Mouse (Mus musculus) heart, embryonic 14.5 days (tissue): ENCODE data around the gene Mpg. TPM values are rescaled to one million over a fixed set of nuclear protein-coding genes. Genes with fewer than 3 reads are reported as not detected.
A peak's percentile ranks its signal among the peaks of the same experiment; 100 is the strongest.

Source experiments
- ATAC-seq: fragments of 200-750 bp; cut with Nextera tagmentation; 2 replicates; pipeline ENCODE4 v1.8.0; 2017; ENCODE audit warnings: low read depth, moderate TSS enrichment; ENCODE audit not compliant: insufficient number of reproducible peaks, insufficient read depth, low FRiP score
- H3K27ac ChIP-seq, 2 experiments: fragments of 200-500 bp in 1 of 2; fragments of 300-500 bp in 1 of 2; sonication (generic) in 1 of 2; replicated peaks in 1 of 2; 2 replicates each; pipeline ENCODE4 v1.5.1; 2012 to 2014; ENCODE audit warnings: low read depth in 2 of 2, low read length in 2 of 2, control low read depth in 1 of 2, mild to moderate bottlenecking in 1 of 2, mixed read lengths in 1 of 2; ENCODE audit not compliant: control insufficient read depth in 1 of 2, insufficient read depth in 1 of 2
- H3K27me3 ChIP-seq: fragments of 300-500 bp; sonication (generic); 2 replicates; pipeline ENCODE4 v1.6.1; 2014; ENCODE audit warnings: mild to moderate bottlenecking, low read length, control low read depth; ENCODE audit not compliant: control insufficient read depth, insufficient read depth
- H3K36me3 ChIP-seq: fragments of 300-500 bp; sonication (generic); 2 replicates; pipeline ENCODE4 v1.6.1; 2014; ENCODE audit warnings: mild to moderate bottlenecking, control low read depth, low read length, mixed read lengths; ENCODE audit not compliant: control insufficient read depth, insufficient read depth
- H3K4me1 ChIP-seq, 2 experiments: fragments of 200-500 bp in 1 of 2; fragments of 300-500 bp in 1 of 2; sonication (generic) in 1 of 2; 2 replicates each; pipeline ENCODE4 v1.6.1; 2012 to 2014; ENCODE audit warnings: low read length in 2 of 2, control low read depth in 1 of 2, mixed read lengths in 1 of 2; ENCODE audit not compliant: control insufficient read depth in 2 of 2, insufficient read depth in 2 of 2
- H3K4me2 ChIP-seq: fragments of 300-500 bp; sonication (generic); 2 replicates; pipeline ENCODE4 v1.6.1; 2014; ENCODE audit warnings: mild to moderate bottlenecking, low read length
- H3K4me3 ChIP-seq, 2 experiments: fragments of 200-500 bp in 1 of 2; fragments of 300-500 bp in 1 of 2; sonication (generic) in 1 of 2; 2 replicates each; pipeline ENCODE4 v1.5.1; 2012 to 2014; ENCODE audit warnings: low read length in 2 of 2, mild to moderate bottlenecking in 2 of 2, control low read depth in 1 of 2, low read depth in 1 of 2, moderate library complexity in 1 of 2; ENCODE audit not compliant: control insufficient read depth in 1 of 2, insufficient read depth in 1 of 2
- H3K9ac ChIP-seq: fragments of 300-500 bp; sonication (generic); 2 replicates; pipeline ENCODE4 v1.6.1; 2014; ENCODE audit warnings: mild to moderate bottlenecking, low read length
- H3K9me3 ChIP-seq: fragments of 300-500 bp; sonication (generic); 2 replicates; pipeline ENCODE4 v1.6.1; 2016; ENCODE audit warnings: low read length, control low read depth; ENCODE audit not compliant: control insufficient read depth
- WGBS: fragments of 180-500 bp; shearing (Covaris S2); extraction: QIAGEN DNeasy Blood & Tissue Kit; methylation state at CpG from one replicate; pipeline ENCODE4 v1.1.7; 2014; 5-methylcytosine and 5-hydroxymethylcytosine counted together
- polyA plus RNA-seq: library from polyadenylated mRNA; unstranded; fragments of >200 nt; fragmentation: Nextera tagmentation; extraction: Ambion mirVana; gene quantifications from 2 replicates; pipeline ENCODE4 v1.2.1, GENCODE M21; 2014

Mpg gene
- polyA plus RNA-seq, 1 experiment from 2014 or later, result 20.6 TPM

GRCm38 (mm10) chr11:32201922-32202685 lies 24.2 kb upstream of the Mpg start:
- Histone ChIP-seq H3K4me1 (peaks cover 2 to 9% of the 10 kb centered on the region in 2 experiments; a peak in 2 of 4 replicates), H3K9me3 (no peaks in the 10 kb centered on the region), H3K9ac (no peak overlapping the region), H3K36me3 (no peaks in the 10 kb centered on the region; the same call in 1 of the 2 replicates), H3K27ac (no peak overlapping the region), H3K27me3 (no peaks in the 10 kb centered on the region), H3K4me3 (no peak overlapping the region), H3K4me2 (no peak overlapping the region)
- 66% methylated on average over 11 of the region's 11 CpGs for WGBS
- ATAC-seq, result no peak

GRCm38 (mm10) chr11:32205058-32205873 lies 21.0 kb upstream of the Mpg start, which contains the start of gene Snrnp25:
TSS of gene Snrnp25 (plus strand) at chr11:32205415.
- Histone ChIP-seq H3K4me1 (peaks cover 2 to 6% of the 10 kb centered on the region in 2 experiments; a peak in 1 of 4 replicates), H3K4me2 (peak within 1 kb of the TSS; percentile 79), H3K36me3 (peaks cover 31% of the 10 kb centered on the region), H3K9ac (peak within 1 kb of the TSS; percentile 79), H3K9me3 (no peaks in the 10 kb centered on the region), H3K27ac (no peak within 1 kb of the TSS; a peak in 1 of 4 replicates), H3K27me3 (no peaks in the 10 kb centered on the region), H3K4me3 (peak within 1 kb of the TSS; percentile 62 to 65)
- peak; percentile 99 for ATAC-seq
- under 1% methylated on average over 52 of the region's 52 CpGs for WGBS

- Histone ChIP-seq H3K36me3 (peaks cover 85% of the 10 kb centered on the region), H3K4me1 (peaks cover 2 to 5% of the 10 kb centered on the region in 2 experiments; a peak in 1 of 4 replicates), H3K27me3 (no peaks in the 10 kb centered on the region), H3K4me2 (no peak overlapping the region), H3K4me3 (no peak overlapping the region), H3K9ac (no peak overlapping the region), H3K27ac (no peak overlapping the region), H3K9me3 (no peaks in the 10 kb centered on the region)
- 84% methylated on average over 9 of the region's 9 CpGs for WGBS
- no peak for ATAC-seq
Observed at GRCm38 (mm10) chr11:32210623-32211022, 15.7 kb upstream of the Mpg start.

GRCm38 (mm10) chr11:32215372-32216162 lies 10.7 kb upstream of the Mpg start:
- Histone ChIP-seq H3K4me1 (peaks cover 7 to 17% of the 10 kb centered on the region in 2 experiments; a peak in 3 of 4 replicates), H3K9ac (no peak overlapping the region), H3K27me3 (no peaks in the 10 kb centered on the region), H3K27ac (no peak overlapping the region), H3K9me3 (no peaks in the 10 kb centered on the region), H3K4me2 (no peak overlapping the region), H3K4me3 (no peak overlapping the region), H3K36me3 (peaks cover 66% of the 10 kb centered on the region)
- 92% methylated on average over 18 of the region's 18 CpGs for WGBS
- no peak for ATAC-seq

GRCm38 (mm10) chr11:32216851-32217250 lies 9.5 kb upstream of the Mpg start:
- no peak overlapping the region for H3K9ac ChIP-seq
- ATAC-seq, result no peak
- 25% methylated on average over 8 of the region's 8 CpGs for WGBS

GRCm38 (mm10) chr11:32218501-32219050 lies 7.7 kb upstream of the Mpg start:
- Histone ChIP-seq H3K4me1 (peaks cover 20 to 37% of the 10 kb centered on the region in 2 experiments), H3K4me3 (no peak overlapping the region), H3K27me3 (no peaks in the 10 kb centered on the region), H3K36me3 (peaks cover 36% of the 10 kb centered on the region), H3K9ac (no peak overlapping the region), H3K4me2 (no peak overlapping the region), H3K27ac (no peak overlapping the region), H3K9me3 (no peaks in the 10 kb centered on the region)
- 49% methylated on average over 6 of the region's 6 CpGs for WGBS
- ATAC-seq, result no peak

More at GRCm38 (mm10) chr11:32216851-32217250, 9.5 kb upstream of the Mpg start:
- Histone ChIP-seq H3K36me3 (peaks cover 53% of the 10 kb centered on the region), H3K9me3 (no peaks in the 10 kb centered on the region), H3K4me3 (no peak overlapping the region), H3K27me3 (no peaks in the 10 kb centered on the region), H3K4me2 (no peak overlapping the region), H3K27ac (no peak overlapping the region), H3K4me1 (peaks cover 11 to 24% of the 10 kb centered on the region in 2 experiments; a peak in 3 of 4 replicates)

- no peak for ATAC-seq
- no peak overlapping the region for H3K27ac ChIP-seq
- peaks cover 21 to 40% of the 10 kb centered on the region in 2 experiments for H3K4me1 ChIP-seq
- H3K9me3 ChIP-seq, result no peaks in the 10 kb centered on the region
- no peak overlapping the region for H3K4me3 ChIP-seq
- H3K36me3 ChIP-seq, result peaks cover 29% of the 10 kb centered on the region
- no peaks in the 10 kb centered on the region for H3K27me3 ChIP-seq
- no peak overlapping the region for H3K9ac ChIP-seq
- 92% methylated on average over 10 of the region's 10 CpGs for WGBS
- H3K4me2 ChIP-seq, result no peak overlapping the region
Observed at GRCm38 (mm10) chr11:32219287-32219686, 7.0 kb upstream of the Mpg start.
